ENCODE assay signal across 8 mouse cellular contexts in the genomic region with DNA sequence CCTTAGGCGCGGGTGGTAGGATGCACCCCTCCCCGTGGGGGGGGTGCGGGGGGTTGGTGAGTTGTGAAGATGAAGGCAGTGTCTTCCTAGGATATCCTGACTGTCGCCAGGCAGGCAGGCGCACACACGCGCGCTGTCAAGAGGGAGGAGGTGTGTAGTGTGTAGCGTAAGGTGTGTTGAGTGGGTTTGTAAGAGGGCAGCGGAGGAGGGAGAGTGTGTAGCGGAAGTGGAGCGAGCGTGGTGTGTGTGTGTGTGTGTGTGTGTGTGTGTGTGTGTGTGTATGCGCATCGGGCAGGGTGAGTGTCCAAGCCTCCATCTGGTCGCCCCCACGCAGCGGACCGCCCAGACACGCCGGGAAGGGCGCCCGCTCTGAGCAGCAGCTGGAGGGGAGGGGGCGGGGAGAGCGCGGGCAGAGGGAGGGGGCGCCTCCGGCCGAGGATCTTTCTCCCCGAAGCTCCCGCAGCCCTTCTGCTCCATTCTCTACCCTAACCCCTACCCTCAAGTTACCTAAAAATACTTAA. TPM values are rescaled to one million over a fixed set of nuclear protein-coding genes. Genes with fewer than 3 reads are reported as not detected.
DNase-seq lines count a peak whose midpoint lies in the region; ATAC-seq and TF ChIP-seq lines count a peak whose summit lies in the region.

No protein-coding gene starts in this region.

- peak; percentile 22 for DNase-seq in gastrocnemius, adult 18-20 months (ENCODE audit: low spot score)
- DNase-seq in gastrocnemius, adult 8-10 months (ENCODE audit: low spot score in 2 of 2): no peak
- DNase-seq in c-Kit-positive CD71-positive TER-119-positive erythroid progenitor cells, embryonic 14.5 days (ENCODE audit: low spot score): peak; percentile 12
- peak; percentile 61 for DNase-seq in gastrocnemius, adult 2 months
- no peak for DNase-seq in liver, embryonic 11.5 days (ENCODE audit: low spot score)
- DNase-seq in midbrain, postnatal 0 days (ENCODE audit: low spot score): peak; percentile 31
- peak; percentile 69 for DNase-seq in splenic B cell, adult 2 months (ENCODE audit: low read depth, low spot score)

- peak overlapping the region; percentile 44 for H3K9ac ChIP-seq in liver, embryonic 11.5 days (ENCODE audit: low read depth, low read length)
- H3K9ac ChIP-seq in midbrain, postnatal 0 days (replicated peaks; ENCODE audit: low read length, poor library complexity, severe bottlenecking): 0 out of 2 replicates have a peak overlapping the region, but pooled peaks have one; percentile 0

- H3K27me3 ChIP-seq in liver, embryonic 11.5 days (replicated peaks; ENCODE audit: control insufficient read depth, insufficient read depth, low read length): peaks cover 88% of the 10 kb centered on the region
- H3K27me3 ChIP-seq in midbrain, postnatal 0 days (ENCODE audit: insufficient read depth, low read length): peaks cover 72% of the 10 kb centered on the region
- no peaks in the 10 kb centered on the region for H3K27me3 ChIP-seq in splenic B cell, adult 2 months (ENCODE audit: control insufficient read depth, insufficient read depth, low read length, poor library complexity, severe bottlenecking)

- 2% methylated on average over 22 of the region's 32 CpGs for WGBS in liver, embryonic 11.5 days
- WGBS in midbrain, postnatal 0 days: 1% methylated on average over 31 of the region's 32 CpGs

- ATAC-seq in inflammation-experienced regulatory T-cells, adult 6 months: peak; percentile 3
- peak; percentile 21 for ATAC-seq in liver, embryonic 11.5 days (replicated peaks; ENCODE audit: low FRiP score)
- ATAC-seq in midbrain, postnatal 0 days (ENCODE audit: low FRiP score): peak; percentile 36

- peak overlapping the region; percentile 99 for H3K4me2 ChIP-seq in liver, embryonic 11.5 days
- peak overlapping the region; percentile 98 for H3K4me2 ChIP-seq in midbrain, postnatal 0 days (ENCODE audit: low read depth, low read length, poor library complexity, severe bottlenecking)

- peak overlapping the region; percentile 77 for H3K4me3 ChIP-seq in gastrocnemius, adult 2 months
- H3K4me3 ChIP-seq in liver, embryonic 11.5 days (ENCODE audit: low read depth, low read length): peak overlapping the region; percentile 71
- peak overlapping the region; percentile 52 for H3K4me3 ChIP-seq in midbrain, postnatal 0 days (ENCODE audit: low read depth, low read length)

- H3K9me3 ChIP-seq in liver, embryonic 11.5 days (ENCODE audit: control insufficient read depth, low read length): no peaks in the 10 kb centered on the region
- no peaks in the 10 kb centered on the region for H3K9me3 ChIP-seq in midbrain, postnatal 0 days (ENCODE audit: low read length)

- intact Hi-C loops in gastrocnemius, adult 2 months (cut with DNase I): loop anchor here (2.0 to 10.0 kb wide), 5 partner anchors 111 to 632 kb away; no protein-coding TSS in a partner anchor

- H3K36me3 ChIP-seq in liver, embryonic 11.5 days (ENCODE audit: control insufficient read depth, insufficient read depth, low read length): no peaks in the 10 kb centered on the region
- H3K36me3 ChIP-seq in midbrain, postnatal 0 days (ENCODE audit: insufficient read depth, low read length): no peaks in the 10 kb centered on the region
- H3K36me3 ChIP-seq in splenic B cell, adult 2 months (ENCODE audit: control insufficient read depth, insufficient read depth, low read length, poor library complexity, severe bottlenecking): no peaks in the 10 kb centered on the region

- H3K4me1 ChIP-seq in liver, embryonic 11.5 days (replicated peaks; ENCODE audit: control insufficient read depth, insufficient read depth, low read length): peaks cover 14% of the 10 kb centered on the region
- peaks cover 19% of the 10 kb centered on the region for H3K4me1 ChIP-seq in midbrain, postnatal 0 days (ENCODE audit: insufficient read depth, low read length)

- TF ChIP-seq CTCF in gastrocnemius, adult 2 months (IDR thresholded peaks at IDR 0.05): no peak
- TF ChIP-seq CTCF in midbrain, postnatal 0 days (IDR thresholded peaks at IDR 0.05): no peak

- peak overlapping the region; percentile 89 for H3K27ac ChIP-seq in gastrocnemius, adult 2 months
- H3K27ac ChIP-seq in liver, embryonic 11.5 days (ENCODE audit: low read depth, low read length): no peak overlapping the region
- no peak overlapping the region for H3K27ac ChIP-seq in midbrain, postnatal 0 days (ENCODE audit: low read depth, low read length)

RNA-seq across cellular contexts. Expression of a gene that starts 1.4 kb away (rescaled TPM):
- 1 to 10 TPM in 1 of 2 experiments, under 1 TPM in 1; 0.91 to 2.1 TPM for total RNA-seq in gastrocnemius, adult 18-20 months (2021)
- 1 to 10 TPM in 1 of 4 experiments, under 1 TPM in 3; 0.17 to 1.1 (median 0.59) TPM for total RNA-seq in gastrocnemius, adult 8-10 months (2022)
- 1 to 10 TPM in 1 of 2 experiments, under 1 TPM in 1; 0.31 to 1.2 TPM for total RNA-seq in gastrocnemius, adult 2 months (2021)
- polyA plus RNA-seq in inflammation-experienced regulatory T-cells, adult 6 months (2017; shearing (Covaris generic)): 10 to 100 TPM; 68.5 to 69.3 (median 68.8) TPM
- 0.08 and 0.22 TPM in 2 replicates for polyA plus RNA-seq in liver, embryonic 11.5 days (2014; fragmentation: Nextera tagmentation; extraction: Ambion mirVana)
- total RNA-seq in midbrain, postnatal 0 days (2014; rRNA removed): 0.57 and 0.60 TPM in 2 replicates
- polyA plus RNA-seq in midbrain, postnatal 0 days (2015; fragmentation: Nextera tagmentation; extraction: Ambion mirVana): 0.35 and 0.60 TPM in 2 replicates

RNA-seq across cellular contexts. Expression of a gene that starts 12.1 kb away (rescaled TPM):
- total RNA-seq in gastrocnemius, adult 18-20 months (2021): 10 to 100 TPM; 22.8 to 25.1 TPM
- total RNA-seq in gastrocnemius, adult 8-10 months (2022): 10 to 100 TPM; 24.4 to 28.3 (median 26.1) TPM
- total RNA-seq in gastrocnemius, adult 2 months (2021): 10 to 100 TPM; 26.6 to 29.5 TPM
- polyA plus RNA-seq in inflammation-experienced regulatory T-cells, adult 6 months (2017; shearing (Covaris generic)): 10 to 100 TPM; 40.3 to 50.4 (median 42.4) TPM
- polyA plus RNA-seq in liver, embryonic 11.5 days (2014; fragmentation: Nextera tagmentation; extraction: Ambion mirVana): 40.6 and 43.9 TPM in 2 replicates
- total RNA-seq in midbrain, postnatal 0 days (2014; rRNA removed): 56.2 and 58.5 TPM in 2 replicates
- polyA plus RNA-seq in midbrain, postnatal 0 days (2015; fragmentation: Nextera tagmentation; extraction: Ambion mirVana): 50.9 and 53.5 TPM in 2 replicates

Comparison
In these comparisons a context has a peak if more than half of its experiments do, and no peak if none do; other contexts are left out.
1. DNase-seq: peak in gastrocnemius, adult 18-20 months (single experiment), c-Kit-positive CD71-positive TER-119-positive erythroid progenitor cells, embryonic 14.5 days (single experiment), gastrocnemius, adult 2 months (single experiment), midbrain, postnatal 0 days (single experiment) and splenic B cell, adult 2 months (single experiment); none in gastrocnemius, adult 8-10 months (0 of 2) and liver, embryonic 11.5 days (single experiment).
2. Peak in every context shown above with its lines, with median percentiles within 50 percentile points of each other: H3K4me3 ChIP-seq and ATAC-seq.